Mouse (Mus musculus): ENCODE data around the gene Mylpf. TPM values are rescaled to one million over a fixed set of nuclear protein-coding genes. Genes with fewer than 3 reads are reported as not detected.

Gene Mylpf
- polyA plus RNA-seq, 1 experiment, result not detected

DNA sequence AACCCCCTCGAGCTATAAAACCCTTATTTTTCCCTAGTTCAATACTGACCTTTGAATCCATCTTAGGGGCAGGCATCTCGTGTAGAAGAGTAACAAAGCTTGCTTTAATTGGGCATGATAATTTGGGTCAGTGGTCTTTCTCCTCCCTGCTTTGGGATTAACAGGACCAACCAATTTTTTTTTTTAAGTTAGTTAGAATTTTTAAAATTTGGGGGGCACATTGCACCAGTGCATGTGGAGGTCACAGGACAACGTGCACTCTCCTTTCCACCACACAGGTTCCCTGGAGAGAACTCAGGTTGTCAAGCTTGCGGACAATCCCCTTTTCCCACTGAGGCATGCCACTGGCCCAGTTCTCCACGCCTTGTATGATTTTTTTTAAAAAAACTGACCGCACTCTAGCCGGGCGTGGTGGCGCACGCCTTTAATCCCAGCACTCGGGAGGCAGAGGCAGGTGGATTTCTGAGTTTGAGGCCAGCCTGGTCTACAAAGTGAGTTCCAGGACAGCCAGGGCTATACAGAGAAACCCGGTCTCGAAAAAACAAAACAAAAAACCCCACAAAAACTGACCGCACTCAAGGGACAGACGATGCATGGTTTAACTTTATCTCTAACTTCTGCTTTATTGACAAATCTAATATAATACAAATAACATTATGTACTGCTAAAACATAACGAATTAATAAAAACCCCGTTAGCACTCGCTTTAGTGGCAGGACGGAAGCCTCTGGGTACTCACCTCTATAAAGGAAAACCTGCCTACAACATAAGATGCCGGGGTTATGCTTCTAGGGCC lies 23.3 kb downstream of the Mylpf start:
- 2% methylated on average over 20 of the region's 20 CpGs for WGBS
- Histone ChIP-seq H3K27ac (ENCODE audit: insufficient read depth, low read depth, low read length) (peak overlapping the region; percentile 86), H3K4me1 (ENCODE audit: control insufficient read depth, insufficient read depth, low read length) (peaks cover 11% of the 10 kb centered on the region), H3K4me3 (ENCODE audit: insufficient read depth, low read depth, low read length) (peak overlapping the region; percentile 86)
- TF ChIP-seq POLR2A (IDR thresholded peaks at IDR 0.05; ENCODE audit: insufficient read depth, low read depth, low read length) (no peak), CTCF (IDR thresholded peaks at IDR 0.05; ENCODE audit: insufficient read depth, low read depth, low read length) (no peak)

DNA sequence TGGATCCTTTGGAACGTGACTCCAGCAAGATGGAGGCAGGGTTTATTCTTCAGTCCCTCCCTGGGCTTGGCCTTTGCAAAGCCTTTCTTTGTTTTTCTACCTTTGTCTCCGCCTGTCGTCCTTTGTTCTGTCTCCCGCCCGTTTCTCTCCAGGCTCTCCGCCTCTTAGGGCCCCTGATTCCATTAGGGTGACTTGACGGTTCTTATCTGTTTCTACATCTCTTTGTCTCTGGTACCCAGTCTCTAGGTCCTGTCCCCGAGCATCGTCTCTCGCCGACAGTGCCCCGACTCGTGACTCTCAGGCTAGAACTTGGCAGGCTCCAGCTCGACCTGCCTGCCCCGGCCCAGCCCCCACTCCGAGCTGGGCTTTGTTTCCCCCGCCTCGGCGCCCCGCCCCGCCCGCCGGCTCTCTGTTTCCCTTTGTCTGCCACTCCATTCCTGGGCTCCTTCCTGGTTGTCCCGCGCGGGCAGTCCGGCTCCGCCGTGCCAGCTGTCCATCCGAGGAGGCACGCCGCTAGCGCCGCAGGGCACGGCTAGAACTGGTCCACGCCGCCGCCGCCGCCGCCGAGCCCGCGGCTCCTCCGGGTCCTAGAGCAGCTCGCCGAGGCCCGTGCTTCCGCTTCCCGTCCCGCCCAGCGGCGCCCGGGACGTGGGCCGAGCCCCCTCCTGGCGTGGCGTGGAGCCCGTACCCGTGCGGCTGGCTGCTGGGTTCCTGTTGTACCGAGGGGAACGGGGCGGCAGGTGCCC lies 24.1 kb downstream of the Mylpf start, which contains the start of the genes Zfp553 and Sept1:
Gene Zfp553 (plus strand): TSS at position 440 of the 746 bp plus-strand sequence.
Gene Sept1 (minus strand): TSS at position 509 of the 746 bp plus-strand sequence.
- TF ChIP-seq POLR2A (IDR thresholded peaks at IDR 0.05; ENCODE audit: insufficient read depth, low read depth, low read length) (peak; percentile 55; the same call in 1 of the 2 replicates), CTCF (IDR thresholded peaks at IDR 0.05; ENCODE audit: insufficient read depth, low read depth, low read length) (no peak)
- H3K4me1 ChIP-seq (ENCODE audit: control insufficient read depth, insufficient read depth, low read length), result peaks cover 11% of the 10 kb centered on the region
- peak within 1 kb of the TSS; percentile 86 for H3K4me3 ChIP-seq (ENCODE audit: insufficient read depth, low read depth, low read length)
- under 1% methylated on average over 64 of the region's 64 CpGs for WGBS
- H3K27ac ChIP-seq (ENCODE audit: insufficient read depth, low read depth, low read length), result peak within 1 kb of the TSS; percentile 86

DNA sequence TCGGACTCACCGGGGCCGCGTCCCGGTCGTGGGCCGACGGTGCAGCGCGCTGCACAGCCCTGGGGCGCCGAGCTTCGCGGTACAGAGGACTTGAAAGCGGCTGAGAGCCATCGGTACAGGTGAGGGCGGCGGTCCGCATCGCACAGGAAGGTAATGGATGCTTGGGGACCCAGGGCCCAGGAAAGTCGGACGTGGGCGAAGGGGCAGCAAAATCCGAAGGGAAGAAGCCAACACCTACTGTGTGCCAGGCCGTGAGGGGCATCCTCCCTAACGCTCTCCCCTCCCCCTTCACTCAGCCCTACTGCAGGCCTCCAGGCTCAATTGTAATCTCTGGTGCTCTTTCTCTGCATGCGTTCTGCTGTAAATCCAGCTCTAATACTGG lies 24.7 kb downstream of the Mylpf start:
- Histone ChIP-seq H3K4me1 (ENCODE audit: control insufficient read depth, insufficient read depth, low read length) (peaks cover 11% of the 10 kb centered on the region), H3K27ac (ENCODE audit: insufficient read depth, low read depth, low read length) (peak overlapping the region; percentile 3; the same call in 1 of the 2 replicates), H3K4me3 (ENCODE audit: insufficient read depth, low read depth, low read length) (peak overlapping the region; percentile 86)
- WGBS, result under 1% methylated on average over 27 of the region's 27 CpGs
- TF ChIP-seq CTCF (IDR thresholded peaks at IDR 0.05; ENCODE audit: insufficient read depth, low read depth, low read length), result no peak
- TF ChIP-seq POLR2A (IDR thresholded peaks at IDR 0.05; ENCODE audit: insufficient read depth, low read depth, low read length), result no peak

- TF ChIP-seq POLR2A (IDR thresholded peaks at IDR 0.05; ENCODE audit: insufficient read depth, low read depth, low read length) (no peak), CTCF (IDR thresholded peaks at IDR 0.05; ENCODE audit: insufficient read depth, low read depth, low read length) (no peak)
- WGBS, result 3% methylated on average over 9 of the region's 9 CpGs
- Histone ChIP-seq H3K27ac (ENCODE audit: insufficient read depth, low read depth, low read length) (no peak overlapping the region), H3K4me1 (ENCODE audit: control insufficient read depth, insufficient read depth, low read length) (peaks cover 11% of the 10 kb centered on the region), H3K4me3 (ENCODE audit: insufficient read depth, low read depth, low read length) (peak overlapping the region; percentile 86)
Observed at GRCm38 (mm10) chr7:127233765-127234164, 25.1 kb downstream of the Mylpf start.

GRCm38 (mm10) chr7:127234777-127235176 lies 26.1 kb downstream of the Mylpf start:
- WGBS, result 52% methylated on average over 2 of the region's 2 CpGs
- peaks cover 11% of the 10 kb centered on the region for H3K4me1 ChIP-seq (ENCODE audit: control insufficient read depth, insufficient read depth, low read length)
- no peak overlapping the region for H3K27ac ChIP-seq (ENCODE audit: insufficient read depth, low read depth, low read length)
- H3K4me3 ChIP-seq (ENCODE audit: insufficient read depth, low read depth, low read length), result no peak overlapping the region
- TF ChIP-seq CTCF (IDR thresholded peaks at IDR 0.05; ENCODE audit: insufficient read depth, low read depth, low read length) (no peak), POLR2A (IDR thresholded peaks at IDR 0.05; ENCODE audit: insufficient read depth, low read depth, low read length) (no peak)

- no peak for TF ChIP-seq CTCF (IDR thresholded peaks at IDR 0.05; ENCODE audit: insufficient read depth, low read depth, low read length)
- TF ChIP-seq POLR2A (IDR thresholded peaks at IDR 0.05; ENCODE audit: insufficient read depth, low read depth, low read length), result no peak
- H3K4me1 ChIP-seq (ENCODE audit: control insufficient read depth, insufficient read depth, low read length), result peaks cover 14% of the 10 kb centered on the region
- H3K27ac ChIP-seq (ENCODE audit: insufficient read depth, low read depth, low read length), result peak overlapping the region; percentile 61
- peak overlapping the region; percentile 73 for H3K4me3 ChIP-seq (ENCODE audit: insufficient read depth, low read depth, low read length)
- WGBS, result 14% methylated on average over 2 of the region's 2 CpGs
Observed at GRCm38 (mm10) chr7:127243361-127243867, 34.7 kb downstream of the Mylpf start.

DNA sequence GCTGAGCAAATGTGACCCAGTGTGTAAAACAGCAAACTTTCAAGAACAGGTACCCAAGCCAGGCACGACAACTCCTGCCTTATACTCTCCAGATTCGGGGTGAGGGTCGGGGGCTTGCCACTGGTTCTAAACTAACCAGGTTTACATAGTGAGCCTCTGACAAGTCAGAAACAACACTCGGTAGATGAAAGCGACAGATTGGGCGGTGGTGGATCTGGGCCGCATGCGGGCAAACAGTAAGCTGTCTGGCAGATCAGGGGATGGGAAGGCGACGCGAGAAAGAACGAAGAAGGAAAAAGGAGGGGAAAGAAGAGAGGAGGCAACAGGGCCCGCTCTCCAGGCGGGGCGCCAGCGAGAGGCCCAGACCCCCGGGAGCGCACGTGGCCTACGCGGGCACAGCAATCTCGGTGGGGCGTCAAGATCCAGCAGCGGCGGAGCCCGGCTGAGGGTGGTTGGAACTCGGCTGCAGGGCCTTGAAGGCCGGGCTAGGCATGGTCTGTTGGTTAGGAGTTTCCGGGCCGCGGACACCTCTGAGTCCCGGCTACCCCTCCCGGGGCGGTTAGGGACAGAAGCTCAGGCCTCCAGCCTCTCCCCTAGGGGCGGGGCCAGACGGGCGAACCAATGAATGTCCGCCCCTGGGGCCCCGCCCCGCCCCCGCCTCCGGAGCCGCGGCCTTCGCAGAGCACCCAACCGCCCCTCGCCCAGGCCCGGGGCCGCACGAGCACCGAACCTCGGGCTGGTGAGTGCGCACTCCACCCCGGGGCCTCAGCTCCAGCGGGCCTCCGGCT lies 35.4 kb downstream of the Mylpf start, which contains the start of gene Zfp771:
Gene Zfp771 (plus strand): TSS at position 405 of the 788 bp plus-strand sequence.
- Histone ChIP-seq H3K27ac (ENCODE audit: insufficient read depth, low read depth, low read length) (peak within 1 kb of the TSS; percentile 81), H3K4me3 (ENCODE audit: insufficient read depth, low read depth, low read length) (peak within 1 kb of the TSS; percentile 73), H3K4me1 (ENCODE audit: control insufficient read depth, insufficient read depth, low read length) (peaks cover 14% of the 10 kb centered on the region)
- TF ChIP-seq CTCF (IDR thresholded peaks at IDR 0.05; ENCODE audit: insufficient read depth, low read depth, low read length) (peak; percentile 10; the same call in 1 of the 2 replicates), POLR2A (IDR thresholded peaks at IDR 0.05; ENCODE audit: insufficient read depth, low read depth, low read length) (peak; percentile 56)
- WGBS, result under 1% methylated on average over 56 of the region's 56 CpGs
